Mouse (Mus musculus) cerebellum, adult 2 months (tissue): ENCODE measurements around the gene Serpinb6a. TPM values are rescaled to one million over a fixed set of nuclear protein-coding genes. Genes with fewer than 3 reads are reported as not detected.
"Not testable (repeated sequence)": the region's sequence is repeated elsewhere in the genome, so short reads cannot be mapped to it uniquely, and the experiment has no call there.

Experiments used
- DNase-seq, 2 experiments: peaks; one replicate each; pipeline ENCODE4 v3.0.0; 2021
- H3K27ac ChIP-seq: fragments of 200-500 bp; 2 replicates; pipeline ENCODE4 v1.5.1; 2012; ENCODE audit warnings: low read length, control low read depth, inconsistent platforms; ENCODE audit not compliant: insufficient read depth
- H3K27me3 ChIP-seq: fragments of 200-500 bp; 2 replicates; pipeline ENCODE4 v1.6.1; 2012; ENCODE audit warnings: inconsistent platforms, mild to moderate bottlenecking, low read length, moderate library complexity; ENCODE audit not compliant: control insufficient read depth, insufficient read depth
- H3K4me1 ChIP-seq: fragments of 200-500 bp; 2 replicates; pipeline ENCODE4 v1.6.1; 2011; ENCODE audit warnings: low read length; ENCODE audit not compliant: control insufficient read depth, insufficient read depth
- H3K4me3 ChIP-seq: fragments of 200-500 bp; replicated peaks from 2 replicates; pipeline ENCODE3; 2011; ENCODE audit warnings: mild to moderate bottlenecking, low read depth, low read length, control low read depth; ENCODE audit not compliant: insufficient read depth
- CTCF ChIP-seq: fragments of 200-500 bp; IDR thresholded peaks from 2 replicates; pipeline ENCODE4 v1.5.1; 2011; ENCODE audit warnings: low read depth, mild to moderate bottlenecking, control low read depth, low read length, moderate library complexity, borderline replicate concordance; ENCODE audit not compliant: insufficient read depth
- POLR2A ChIP-seq: fragments of 200-500 bp; IDR thresholded peaks from 2 replicates; pipeline ENCODE4 v1.6.1; 2011; ENCODE audit warnings: low read length, control low read depth, borderline replicate concordance; ENCODE audit not compliant: insufficient read depth
- WGBS: fragments of 180-500 bp; shearing (Covaris S2); methylation state at CpG from one replicate; pipeline ENCODE4 v1.1.7; 2018; 5-methylcytosine and 5-hydroxymethylcytosine counted together
- polyA plus RNA-seq: library from polyadenylated mRNA; depleted of rRNA; stranded (reverse); fragments of >200 nt; gene quantifications from 2 replicates; pipeline ENCODE4 v1.2.3, GENCODE M21; 2012

Gene Serpinb6a
- polyA plus RNA-seq, 1 experiment = 49.6 TPM

DNA sequence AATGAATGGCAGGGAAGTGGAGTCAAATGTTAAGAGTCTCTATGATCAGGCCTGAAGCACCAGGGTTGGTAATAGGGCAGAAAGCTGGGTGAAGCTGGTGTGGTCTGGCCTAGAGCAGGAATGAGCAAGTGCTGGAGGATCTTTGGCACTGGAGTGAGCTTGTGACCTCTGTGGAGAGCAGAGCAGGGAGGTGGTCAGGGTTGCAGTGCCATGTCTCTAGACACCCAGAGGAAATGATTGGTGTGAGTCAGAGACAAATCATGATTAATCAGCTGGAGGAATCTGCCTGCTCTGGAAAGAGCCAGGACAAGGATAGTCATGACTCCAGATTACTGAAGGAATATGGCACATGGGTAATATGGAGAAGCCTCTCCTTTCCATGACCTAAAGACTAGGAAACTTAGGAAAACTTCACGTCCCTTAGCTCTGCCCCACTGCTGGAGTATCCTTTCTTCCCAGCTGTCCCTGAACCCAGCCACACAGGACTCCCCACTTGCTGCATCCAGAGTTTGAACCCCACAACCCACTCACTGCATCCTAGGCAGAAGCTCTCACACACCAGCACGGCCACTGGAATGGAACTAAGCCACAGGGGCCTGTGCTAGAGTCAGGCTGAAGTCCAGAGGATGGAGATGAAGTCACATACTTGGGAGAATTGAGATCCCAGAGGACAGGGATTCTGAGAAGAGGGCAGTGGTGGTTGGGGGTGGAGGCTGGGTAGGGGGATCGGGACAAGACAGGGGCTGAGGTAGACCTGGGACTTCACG, 51.1 kb downstream of the Serpinb6a start:
- Histone ChIP-seq H3K4me1 (no peaks in the 10 kb centered on the region), H3K4me3 (no peak overlapping the region), H3K27me3 (no peaks in the 10 kb centered on the region), H3K27ac (no peak overlapping the region)
- DNase-seq = no peak
- TF ChIP-seq CTCF (no peak), POLR2A (no peak)
- WGBS = 90% methylated on average over 4 of the region's 4 CpGs

DNA sequence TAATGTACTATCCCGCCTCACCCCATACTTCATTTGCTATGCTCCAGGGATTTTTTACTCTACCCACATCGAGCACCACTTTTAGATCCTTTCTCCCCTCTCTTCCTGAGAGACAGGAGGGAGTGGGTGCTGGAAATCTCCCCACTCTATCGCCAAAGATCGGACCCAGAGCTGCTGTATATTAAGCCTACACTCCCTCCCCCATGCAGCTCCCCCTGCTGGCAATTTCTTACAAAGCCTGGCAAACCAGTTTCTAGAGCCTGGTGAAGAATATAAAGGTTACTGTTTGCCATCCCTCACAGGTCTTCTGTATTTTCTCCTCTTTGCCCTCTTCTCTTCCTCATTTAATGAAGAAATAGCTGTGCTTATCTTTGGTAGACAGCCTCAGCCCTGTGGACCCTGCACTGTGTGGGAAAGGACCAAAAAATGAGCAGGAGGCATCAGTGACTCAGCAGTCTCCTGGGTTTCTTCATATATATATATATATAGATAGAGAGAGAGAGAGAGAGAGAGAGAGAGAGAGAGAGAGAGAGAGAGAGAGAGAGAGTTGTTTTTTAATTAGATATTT, 60.3 kb downstream of the Serpinb6a start:
- H3K27me3 ChIP-seq = no peaks in the 10 kb centered on the region
- no peak for DNase-seq
- TF ChIP-seq CTCF (peak; percentile 30; the same call in 1 of the 2 replicates), POLR2A (no peak)
- 45% methylated on average over 4 of the region's 4 CpGs for WGBS
- no peaks in the 10 kb centered on the region for H3K4me1 ChIP-seq
- H3K4me3 ChIP-seq = no peak overlapping the region
- H3K27ac ChIP-seq = no peak overlapping the region

DNA sequence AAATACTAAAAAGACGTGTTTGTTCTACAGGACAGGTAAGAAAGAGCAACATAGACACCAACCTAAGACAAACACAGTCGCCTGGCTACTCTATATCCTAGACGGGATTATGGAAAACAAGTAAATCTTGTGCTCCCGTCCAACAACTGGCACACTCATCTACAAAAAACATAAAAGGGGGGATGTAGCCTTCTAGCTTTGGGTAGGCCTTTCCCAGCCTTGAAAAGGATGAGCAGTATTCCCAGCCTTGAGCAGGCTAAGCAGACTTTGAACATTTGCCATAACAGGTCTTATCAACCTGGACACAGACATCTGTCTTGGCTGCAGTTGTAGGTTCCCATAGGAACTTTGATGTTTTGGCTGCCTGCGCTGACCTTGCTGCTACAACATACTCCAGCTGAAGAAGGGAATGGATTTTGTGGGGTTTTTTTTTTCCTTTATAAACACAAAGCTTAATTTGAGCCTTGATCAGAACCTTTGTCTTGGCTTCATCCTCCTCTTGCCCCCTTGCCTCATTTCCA, 61.2 kb downstream of the Serpinb6a start:
- no peak overlapping the region for H3K27ac ChIP-seq
- no peaks in the 10 kb centered on the region for H3K27me3 ChIP-seq
- no peaks in the 10 kb centered on the region for H3K4me1 ChIP-seq
- 91% methylated on average over 5 of the region's 5 CpGs for WGBS
- no peak for DNase-seq
- TF ChIP-seq CTCF (no peak), POLR2A (no peak)
- H3K4me3 ChIP-seq = no peak overlapping the region

DNA sequence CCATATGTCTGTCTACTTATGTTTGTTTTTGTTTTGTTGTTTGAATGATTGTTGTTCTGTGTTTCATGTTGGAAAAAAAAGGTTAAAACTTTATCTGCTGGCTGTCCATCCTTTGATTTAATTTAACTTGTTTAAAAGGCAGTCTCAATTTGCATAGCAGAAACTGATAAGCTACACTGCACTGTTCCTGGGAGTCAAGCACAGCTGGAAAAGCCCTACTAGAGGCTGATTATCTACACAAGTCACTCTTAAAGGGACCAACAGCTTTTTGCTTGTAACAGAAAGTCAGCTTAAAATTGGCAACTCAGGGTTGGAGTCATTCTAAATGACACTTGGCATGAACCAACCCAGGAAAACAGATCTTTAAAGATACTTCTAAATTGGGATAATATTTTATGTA, 65.0 kb downstream of the Serpinb6a start:
- DNase-seq = not testable (repeated sequence)

DNA sequence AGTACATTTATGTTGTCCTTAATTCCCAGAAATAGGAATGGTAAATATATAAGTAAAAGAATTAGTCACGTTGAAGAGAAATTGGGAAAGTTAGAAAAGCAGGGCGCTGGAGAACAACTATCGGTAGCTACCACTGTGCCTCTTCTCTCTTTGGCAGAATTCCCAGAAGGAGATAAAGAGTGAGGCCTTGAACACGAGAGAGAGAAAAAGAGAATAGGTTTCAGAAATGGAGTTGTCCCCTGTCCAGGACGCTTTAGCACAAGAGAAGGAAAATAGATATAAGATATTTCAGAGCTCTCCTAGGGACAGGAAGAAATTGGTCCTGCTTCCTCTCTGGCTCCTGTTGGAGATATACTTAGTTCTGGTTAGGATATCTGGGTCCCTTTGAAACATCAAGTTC, 65.4 kb downstream of the Serpinb6a start:
- DNase-seq = no peak
- TF ChIP-seq CTCF = no peak
- no peak for TF ChIP-seq POLR2A
- no peak overlapping the region for H3K4me3 ChIP-seq
- no peaks in the 10 kb centered on the region; the same call in 1 of the 2 replicates for H3K4me1 ChIP-seq
- H3K27ac ChIP-seq = no peak overlapping the region
- 40% methylated on average over 5 of the region's 5 CpGs for WGBS
- H3K27me3 ChIP-seq = no peaks in the 10 kb centered on the region

More for the DNA sequence above, 65.0 kb downstream of the Serpinb6a start:
- H3K4me1 ChIP-seq, H3K27me3 ChIP-seq, H3K27ac ChIP-seq, H3K4me3 ChIP-seq: not testable (repeated sequence)

DNA sequence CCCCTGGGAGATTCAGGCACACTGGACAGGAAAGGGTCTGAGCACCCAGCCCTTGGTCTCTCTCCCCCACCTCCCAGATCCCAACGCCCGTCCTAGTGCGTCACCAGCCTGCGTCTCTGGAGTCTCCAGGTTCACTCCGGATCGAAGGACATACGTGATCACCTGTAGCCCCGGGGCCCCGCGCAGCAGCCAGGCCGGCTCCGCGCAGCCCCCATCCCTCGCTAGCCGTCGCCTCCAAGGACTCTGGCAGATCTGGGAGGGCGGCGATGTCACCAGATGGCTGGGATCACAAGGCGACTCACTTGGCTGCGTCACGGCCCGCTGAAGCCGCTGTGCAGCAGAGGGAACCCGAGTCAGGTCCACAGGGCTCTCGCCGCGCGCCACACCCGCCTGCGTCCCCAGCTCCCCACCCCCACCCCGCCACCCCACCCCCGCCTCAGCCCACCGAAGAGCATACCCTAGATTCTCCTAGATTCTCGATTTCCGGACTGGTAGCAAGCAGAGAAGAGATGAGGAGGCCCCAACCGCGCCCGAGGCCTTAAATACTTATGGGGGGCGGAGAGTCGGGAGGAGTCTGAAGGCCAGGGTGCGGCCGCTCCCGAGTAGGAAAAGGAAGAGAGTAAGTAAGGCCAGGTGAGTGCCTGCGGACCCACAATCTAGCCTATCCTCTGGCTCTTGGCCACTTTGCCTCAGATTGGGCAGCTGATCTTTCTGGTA, 67.0 kb downstream of the Serpinb6a start:
- TF ChIP-seq POLR2A (no peak), CTCF (no peak)
- H3K4me3 ChIP-seq = peak overlapping the region; percentile 93
- no peaks in the 10 kb centered on the region for H3K27me3 ChIP-seq
- under 1% methylated on average over 44 of the region's 44 CpGs for WGBS
- no peaks in the 10 kb centered on the region; the same call in 1 of the 2 replicates for H3K4me1 ChIP-seq
- H3K27ac ChIP-seq = peak overlapping the region; percentile 62; the same call in 1 of the 2 replicates
- peak; percentile 80 to 81 for DNase-seq

DNA sequence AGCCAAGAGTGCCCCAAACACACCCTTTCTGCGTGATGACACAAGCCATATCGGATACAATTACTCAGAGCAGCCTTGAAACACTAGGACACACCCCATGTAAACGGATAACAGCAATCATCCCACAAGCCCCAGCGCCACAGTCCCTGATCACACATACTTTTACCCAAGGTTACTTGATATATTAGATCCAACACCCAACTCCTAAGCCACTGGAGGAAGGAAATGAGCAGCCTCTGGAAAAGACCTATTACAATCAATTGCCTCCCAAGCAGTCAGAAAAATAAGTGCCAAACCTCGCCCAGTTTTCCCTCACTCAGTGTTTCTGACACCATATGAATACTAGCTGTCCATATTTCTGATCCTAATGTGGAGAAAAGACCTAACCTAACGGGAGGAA, 67.9 kb downstream of the Serpinb6a start:
- peak in 1 of 2 experiments; percentile 4 for DNase-seq
- H3K4me3 ChIP-seq = peak overlapping the region; percentile 15
- TF ChIP-seq POLR2A (no peak), CTCF (no peak)
- no peak overlapping the region for H3K27ac ChIP-seq
- WGBS = 71% methylated on average over 6 of the region's 6 CpGs
- H3K4me1 ChIP-seq = no peaks in the 10 kb centered on the region; the same call in 1 of the 2 replicates
- no peaks in the 10 kb centered on the region for H3K27me3 ChIP-seq
